Mouse (Mus musculus) heart, embryonic 15.5 days (tissue): ENCODE results near the gene Itgb1bp2. TPM values are rescaled to one million over a fixed set of nuclear protein-coding genes. Genes with fewer than 3 reads are reported as not detected.
"Not testable (repeated sequence)": the region's sequence is repeated elsewhere in the genome, so short reads cannot be mapped to it uniquely, and the experiment has no call there.

Source experiments
- ATAC-seq: fragments of 200-750 bp; cut with Nextera tagmentation; replicated peaks from 2 replicates; pipeline ENCODE4 v1.8.0; 2017; ENCODE audit warnings: low read depth, moderate TSS enrichment; ENCODE audit not compliant: insufficient number of reproducible peaks, insufficient read depth, low FRiP score
- H3K27ac ChIP-seq: fragments of 300-500 bp; sonication (generic); 2 replicates; pipeline ENCODE4 v1.5.1; 2015; ENCODE audit warnings: mild to moderate bottlenecking, inconsistent platforms
- H3K27me3 ChIP-seq: fragments of 300-500 bp; sonication (generic); 2 replicates; pipeline ENCODE4 v1.6.1; 2015; ENCODE audit warnings: inconsistent platforms
- H3K36me3 ChIP-seq: fragments of 300-500 bp; sonication (generic); 2 replicates; pipeline ENCODE4 v1.6.1; 2015; ENCODE audit warnings: mild to moderate bottlenecking, inconsistent platforms
- H3K4me1 ChIP-seq: fragments of 300-500 bp; sonication (generic); replicated peaks from 2 replicates; pipeline ENCODE4 v1.6.1; 2015; ENCODE audit warnings: inconsistent platforms
- H3K4me2 ChIP-seq: fragments of 300-500 bp; sonication (generic); 2 replicates; pipeline ENCODE4 v1.6.1; 2015; ENCODE audit warnings: inconsistent platforms, mild to moderate bottlenecking, moderate library complexity
- H3K4me3 ChIP-seq: fragments of 300-500 bp; sonication (generic); 2 replicates; pipeline ENCODE4 v1.5.1; 2015; ENCODE audit warnings: mild to moderate bottlenecking, inconsistent platforms
- H3K9ac ChIP-seq: fragments of 300-500 bp; sonication (generic); 2 replicates; pipeline ENCODE4 v1.6.1; 2015; ENCODE audit warnings: mild to moderate bottlenecking, inconsistent platforms
- H3K9me3 ChIP-seq: fragments of 300-500 bp; sonication (generic); replicated peaks from 2 replicates; pipeline ENCODE4 v1.6.1; 2016; ENCODE audit warnings: inconsistent platforms
- WGBS: fragments of 180-500 bp; shearing (Covaris S2); methylation state at CpG from one replicate; pipeline ENCODE4 v1.1.7; 2015; ENCODE audit warnings: mixed read lengths; 5-methylcytosine and 5-hydroxymethylcytosine counted together
- polyA plus RNA-seq: library from polyadenylated mRNA; unstranded; fragments of >200 nt; fragmentation: Nextera tagmentation; extraction: Ambion mirVana; gene quantifications from 2 replicates; pipeline ENCODE4 v1.2.1, GENCODE M21; 2015

Itgb1bp2 gene
- polyA plus RNA-seq, 1 experiment from 2014 or later: 88.5 TPM

- Histone ChIP-seq H3K27me3 (no peaks in the 10 kb centered on the region), H3K36me3 (peaks cover 10% of the 10 kb centered on the region), H3K4me2 (no peak overlapping the region), H3K4me3 (no peak overlapping the region), H3K4me1 (no peaks in the 10 kb centered on the region), H3K9ac (no peak overlapping the region), H3K27ac (no peak overlapping the region), H3K9me3 (no peaks in the 10 kb centered on the region)
- no peak for ATAC-seq
- WGBS: 56% methylated on average over 3 of the region's 3 CpGs
Observed at GRCm38 (mm10) chrX:101451591-101451990, 2.7 kb downstream of the Itgb1bp2 start.

- Histone ChIP-seq H3K4me1 (no peaks in the 10 kb centered on the region), H3K4me3 (no peak overlapping the region), H3K27me3 (no peaks in the 10 kb centered on the region), H3K27ac (no peak overlapping the region), H3K4me2 (no peak overlapping the region), H3K9ac (no peak overlapping the region), H3K36me3 (no peaks in the 10 kb centered on the region), H3K9me3 (no peaks in the 10 kb centered on the region)
- ATAC-seq: no peak
- WGBS: 89% methylated on average over 4 of the region's 4 CpGs
Observed at GRCm38 (mm10) chrX:101472202-101472601, 23.3 kb downstream of the Itgb1bp2 start.

GRCm38 (mm10) chrX:101481604-101482350 is 32.9 kb downstream of the Itgb1bp2 start:
- no peaks in the 10 kb centered on the region for H3K4me1 ChIP-seq
- H3K27me3 ChIP-seq: no peaks in the 10 kb centered on the region
- 62% methylated on average over 6 of the region's 6 CpGs for WGBS
- H3K4me3 ChIP-seq: no peak overlapping the region
- no peak overlapping the region for H3K4me2 ChIP-seq
- no peak for ATAC-seq
- no peaks in the 10 kb centered on the region for H3K9me3 ChIP-seq
- H3K27ac ChIP-seq: no peak overlapping the region
- no peaks in the 10 kb centered on the region for H3K36me3 ChIP-seq
- no peak overlapping the region for H3K9ac ChIP-seq

GRCm38 (mm10) chrX:101486487-101487152 is 37.7 kb downstream of the Itgb1bp2 start:
- not testable (repeated sequence) for H3K9me3 ChIP-seq, H3K27me3 ChIP-seq, H3K36me3 ChIP-seq, H3K4me1 ChIP-seq, H3K9ac ChIP-seq, H3K4me3 ChIP-seq, H3K4me2 ChIP-seq, H3K27ac ChIP-seq, ATAC-seq
- 19% methylated on average over 10 of the region's 12 CpGs for WGBS

Other genes with a start within 250 kb of the Itgb1bp2 start
- gene Snx12, start 226.5 kb upstream of the Itgb1bp2 start, polyA plus RNA-seq: 34.3 and 39.7 TPM in 2 replicates
- 1.4 and 1.9 TPM in 2 replicates for gene Foxo4, start 194.6 kb upstream of the Itgb1bp2 start, polyA plus RNA-seq
- not detected in 2 replicates for gene Gm614, start 185.1 kb upstream of the Itgb1bp2 start, polyA plus RNA-seq
- gene Il2rg, start 180.8 kb upstream of the Itgb1bp2 start, polyA plus RNA-seq: 17.3 and 31.0 TPM in 2 replicates
- not detected in 2 replicates for gene Gm20489, start 180.1 kb upstream of the Itgb1bp2 start, polyA plus RNA-seq
- 17.0 and 24.2 TPM in 2 replicates for gene Med12, start 175.1 kb upstream of the Itgb1bp2 start, polyA plus RNA-seq
- 1.7 and 3.3 TPM in 2 replicates for gene Nlgn3, start 149.9 kb upstream of the Itgb1bp2 start, polyA plus RNA-seq
- 0.21 and 0.91 TPM in 2 replicates for gene Gjb1, start 72.7 kb upstream of the Itgb1bp2 start, polyA plus RNA-seq
- 22.1 and 24.6 TPM in 2 replicates for gene Zmym3, start 28.2 kb upstream of the Itgb1bp2 start, polyA plus RNA-seq
- gene Nono, start 19.8 kb upstream of the Itgb1bp2 start, polyA plus RNA-seq: 209 and 253 TPM in 2 replicates
- gene Taf1, start 83.6 kb downstream of the Itgb1bp2 start, polyA plus RNA-seq: 6.3 and 7.8 TPM in 2 replicates
- gene Ogt, start 191.0 kb downstream of the Itgb1bp2 start, polyA plus RNA-seq: 91.0 and 105 TPM in 2 replicates